Mouse (Mus musculus) liver, adult 2 months (tissue): ENCODE data around the gene Itgb2. TPM values are rescaled to one million over a fixed set of nuclear protein-coding genes. Genes with fewer than 3 reads are reported as not detected.

Experiments
- DNase-seq: peaks from one replicate; pipeline ENCODE4 v3.0.0-alpha.2; 2011; ENCODE audit warnings: low read depth, low spot score; ENCODE audit errors: extremely low read depth
- H3K27ac ChIP-seq: fragments of 200-500 bp; replicated peaks from 2 replicates; pipeline ENCODE4 v1.5.1; 2012; ENCODE audit warnings: low read depth, mild to moderate bottlenecking, control low read depth, inconsistent platforms, low read length; ENCODE audit not compliant: insufficient read depth
- H3K27me3 ChIP-seq: fragments of 200-500 bp; 2 replicates; pipeline ENCODE4 v1.6.1; 2012; ENCODE audit warnings: mild to moderate bottlenecking, moderate library complexity, low read length, inconsistent platforms; ENCODE audit not compliant: control insufficient read depth, insufficient read depth
- H3K36me3 ChIP-seq: fragments of 200-500 bp; 2 replicates; pipeline ENCODE4 v1.6.1; 2012; ENCODE audit warnings: low read length, inconsistent platforms; ENCODE audit not compliant: control insufficient read depth, insufficient read depth
- H3K4me1 ChIP-seq: fragments of 200-500 bp; 2 replicates; pipeline ENCODE4 v1.6.1; 2011; ENCODE audit warnings: low read length; ENCODE audit not compliant: control insufficient read depth, insufficient read depth
- H3K4me3 ChIP-seq: fragments of 200-500 bp; 2 replicates; pipeline ENCODE4 v1.5.1; 2011; ENCODE audit warnings: low read depth, mild to moderate bottlenecking, control low read depth, low read length, moderate library complexity; ENCODE audit not compliant: insufficient read depth
- H3K79me2 ChIP-seq: fragments of 200-500 bp; 2 replicates; pipeline ENCODE4 v1.6.1; 2012; ENCODE audit warnings: inconsistent platforms, mild to moderate bottlenecking, low read length, moderate library complexity; ENCODE audit not compliant: control insufficient read depth, insufficient read depth
- H3K9ac ChIP-seq: fragments of 200-500 bp; 2 replicates; pipeline ENCODE4 v1.6.1; 2012; ENCODE audit warnings: low read depth, mild to moderate bottlenecking, control low read depth, inconsistent platforms, low read length
- CTCF ChIP-seq: fragments of 200-500 bp; IDR thresholded peaks from 2 replicates; pipeline ENCODE4 v1.5.1; 2011; ENCODE audit warnings: low read depth, low read length, control low read depth
- POLR2A ChIP-seq: fragments of 200-500 bp; IDR thresholded peaks from 2 replicates; pipeline ENCODE4 v1.6.1; 2011; ENCODE audit warnings: low read length, control low read depth; ENCODE audit not compliant: insufficient read depth; ENCODE audit errors: extremely low read depth
- WGBS: fragments of 180-500 bp; shearing (Covaris S2); methylation state at CpG from one replicate; pipeline ENCODE4 v1.1.7; 2018; 5-methylcytosine and 5-hydroxymethylcytosine counted together
- polyA plus RNA-seq: library from polyadenylated mRNA; depleted of rRNA; stranded (reverse); fragments of >200 nt; gene quantifications from 2 replicates; pipeline ENCODE4 v1.2.3, GENCODE M21; 2012
- total RNA-seq: library from RNA; depleted of rRNA; stranded (reverse); fragments of >200 nt; gene quantifications from 2 replicates; pipeline ENCODE4 v1.2.3, GENCODE M21; 2014

Itgb2 gene
- total and polyA plus RNA-seq, 2 experiments = 4.8 to 5.6 TPM

GRCm38 (mm10) chr10:77544916-77545315 is 14.9 kb downstream of the Itgb2 start:
- Histone ChIP-seq H3K27me3 (no peaks in the 10 kb centered on the region), H3K4me3 (no peak overlapping the region), H3K9ac (no peak overlapping the region), H3K27ac (no peak overlapping the region), H3K36me3 (no peaks in the 10 kb centered on the region), H3K4me1 (no peaks in the 10 kb centered on the region), H3K79me2 (no peaks in the 10 kb centered on the region)
- TF ChIP-seq CTCF (no peak), POLR2A (no peak)
- peak; percentile 65 for DNase-seq
- 30% methylated on average over 5 of the region's 5 CpGs for WGBS

DNA sequence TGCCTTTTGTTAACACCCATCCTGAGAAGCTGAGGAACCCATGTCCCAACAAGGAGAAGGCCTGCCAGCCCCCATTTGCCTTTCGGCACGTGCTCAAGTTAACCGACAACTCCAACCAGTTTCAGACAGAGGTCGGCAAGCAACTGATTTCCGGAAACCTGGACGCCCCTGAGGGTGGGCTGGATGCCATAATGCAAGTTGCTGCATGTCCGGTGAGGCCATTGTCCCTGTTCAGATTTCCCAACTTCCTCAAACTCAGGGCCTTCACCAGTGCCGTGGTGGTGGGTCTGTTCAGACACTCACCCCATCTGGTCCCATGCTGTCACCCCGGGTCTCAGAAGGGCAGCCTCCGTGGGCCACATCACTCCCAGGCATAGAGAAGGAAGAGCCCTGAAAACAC is 18.5 kb downstream of the Itgb2 start:
- TF ChIP-seq CTCF = no peak
- no peak for TF ChIP-seq POLR2A
- no peaks in the 10 kb centered on the region for H3K79me2 ChIP-seq
- H3K4me3 ChIP-seq = no peak overlapping the region
- no peak overlapping the region for H3K9ac ChIP-seq
- H3K27ac ChIP-seq = no peak overlapping the region
- no peaks in the 10 kb centered on the region for H3K27me3 ChIP-seq
- no peaks in the 10 kb centered on the region for H3K36me3 ChIP-seq
- 92% methylated on average over 10 of the region's 10 CpGs for WGBS
- H3K4me1 ChIP-seq = no peaks in the 10 kb centered on the region
- no peak for DNase-seq

GRCm38 (mm10) chr10:77550874-77551273 is 20.8 kb downstream of the Itgb2 start:
- TF ChIP-seq CTCF (no peak), POLR2A (no peak)
- no peaks in the 10 kb centered on the region for H3K36me3 ChIP-seq
- H3K27me3 ChIP-seq = no peaks in the 10 kb centered on the region
- H3K9ac ChIP-seq = no peak overlapping the region
- H3K27ac ChIP-seq = no peak overlapping the region
- H3K79me2 ChIP-seq = no peaks in the 10 kb centered on the region
- no peak overlapping the region for H3K4me3 ChIP-seq
- DNase-seq = no peak
- no peaks in the 10 kb centered on the region for H3K4me1 ChIP-seq
- WGBS = 81% methylated on average over 11 of the region's 11 CpGs

GRCm38 (mm10) chr10:77552162-77552561 is 22.1 kb downstream of the Itgb2 start:
- H3K9ac ChIP-seq = no peak overlapping the region
- no peak for DNase-seq
- no peaks in the 10 kb centered on the region for H3K27me3 ChIP-seq
- no peaks in the 10 kb centered on the region for H3K36me3 ChIP-seq
- no peak overlapping the region for H3K27ac ChIP-seq
- H3K4me1 ChIP-seq = no peaks in the 10 kb centered on the region
- no peak for TF ChIP-seq POLR2A
- TF ChIP-seq CTCF = no peak
- WGBS = 84% methylated on average over 5 of the region's 5 CpGs
- no peaks in the 10 kb centered on the region for H3K79me2 ChIP-seq
- H3K4me3 ChIP-seq = no peak overlapping the region

- TF ChIP-seq POLR2A (no peak), CTCF (no peak)
- 87% methylated on average over 4 of the region's 4 CpGs for WGBS
- no peaks in the 10 kb centered on the region for H3K4me1 ChIP-seq
- no peak overlapping the region for H3K27ac ChIP-seq
- no peaks in the 10 kb centered on the region for H3K27me3 ChIP-seq
- no peak overlapping the region for H3K9ac ChIP-seq
- DNase-seq = no peak
- H3K36me3 ChIP-seq = no peaks in the 10 kb centered on the region
- H3K79me2 ChIP-seq = no peaks in the 10 kb centered on the region
- no peak overlapping the region for H3K4me3 ChIP-seq
Measured at GRCm38 (mm10) chr10:77553285-77553684, 23.2 kb downstream of the Itgb2 start.

GRCm38 (mm10) chr10:77554918-77555317 is 24.9 kb downstream of the Itgb2 start:
- TF ChIP-seq CTCF (no peak), POLR2A (no peak)
- H3K27me3 ChIP-seq = no peaks in the 10 kb centered on the region
- no peaks in the 10 kb centered on the region for H3K79me2 ChIP-seq
- no peak overlapping the region for H3K4me3 ChIP-seq
- no peak overlapping the region for H3K27ac ChIP-seq
- H3K9ac ChIP-seq = no peak overlapping the region
- H3K4me1 ChIP-seq = no peaks in the 10 kb centered on the region
- WGBS = 91% methylated on average over 4 of the region's 4 CpGs
- no peak for DNase-seq
- no peaks in the 10 kb centered on the region for H3K36me3 ChIP-seq
